Mouse (Mus musculus) CH12.LX (cell line): ENCODE results near the gene Plk3.

ENCODE experiments used
- CTCF ChIP-seq, 2 experiments: IDR thresholded peaks in 1 of 2; conservative IDR thresholded peaks in 1 of 2; 2 replicates each; pipeline ENCODE4 v1.5.1; 2011 to 2012; ENCODE audit warnings: low read depth in 2 of 2, low read length in 2 of 2, improper control_type of control experiment in 1 of 2, inconsistent platforms in 1 of 2, mild to moderate bottlenecking in 1 of 2, moderate library complexity in 1 of 2
- EP300 ChIP-seq: IDR thresholded peaks from 2 replicates; pipeline ENCODE4 v1.6.1; 2011; ENCODE audit warnings: low read length, improper control_type of control experiment
- NELFE ChIP-seq: IDR thresholded peaks from 2 replicates; pipeline ENCODE4 v1.6.1; 2011; ENCODE audit warnings: low read depth, low read length, improper control_type of control experiment
- POLR2A ChIP-seq: IDR thresholded peaks from 2 replicates; pipeline ENCODE4 v1.6.1; 2011; ENCODE audit warnings: low read depth, mild to moderate bottlenecking, improper control_type of control experiment, low read length

DNA sequence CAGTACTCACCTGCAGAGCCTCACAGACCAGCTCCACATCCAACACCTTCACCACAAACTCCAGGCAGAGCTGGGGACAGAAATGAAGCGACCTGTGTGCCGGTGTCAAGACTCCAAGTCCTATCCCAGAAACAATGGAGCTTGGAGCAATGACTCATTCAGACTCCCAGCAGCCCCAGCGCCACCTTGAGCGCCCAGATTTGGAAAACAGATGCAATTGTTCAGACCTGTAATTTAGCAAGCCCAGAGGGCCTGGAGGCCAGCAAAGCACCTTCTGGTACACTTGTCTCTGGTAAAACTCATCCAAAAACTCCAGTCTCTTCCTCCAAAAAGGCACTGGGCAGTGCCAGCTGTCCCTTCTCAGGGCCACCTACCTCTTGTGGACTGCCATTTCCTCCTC lies 11.6 kb downstream of the Plk3 start:
- no peak for TF ChIP-seq POLR2A
- TF ChIP-seq EP300 = no peak
- no peak for TF ChIP-seq NELFE
- TF ChIP-seq CTCF (conservative IDR thresholded peaks at IDR 0.05 in 1 of 2, IDR thresholded peaks at IDR 0.05 in 1 of 2; ENCODE audit: low read depth in 2 of 2, low read length in 2 of 2) = no peak
